Mouse (Mus musculus) embryonic fibroblast, embryonic 13.5 days (primary cell): ENCODE data around the gene Gm45521.

Experiments used
- CTCF ChIP-seq: IDR thresholded peaks from 2 replicates; pipeline ENCODE4 v1.5.1; 2011; ENCODE audit warnings: mild to moderate bottlenecking, control low read depth, low read length, moderate library complexity, borderline replicate concordance; ENCODE audit not compliant: insufficient read depth
- POLR2A ChIP-seq: IDR thresholded peaks from 2 replicates; pipeline ENCODE4 v1.6.1; 2011; ENCODE audit warnings: low read depth, mild to moderate bottlenecking, control low read depth, low read length, moderate library complexity

DNA sequence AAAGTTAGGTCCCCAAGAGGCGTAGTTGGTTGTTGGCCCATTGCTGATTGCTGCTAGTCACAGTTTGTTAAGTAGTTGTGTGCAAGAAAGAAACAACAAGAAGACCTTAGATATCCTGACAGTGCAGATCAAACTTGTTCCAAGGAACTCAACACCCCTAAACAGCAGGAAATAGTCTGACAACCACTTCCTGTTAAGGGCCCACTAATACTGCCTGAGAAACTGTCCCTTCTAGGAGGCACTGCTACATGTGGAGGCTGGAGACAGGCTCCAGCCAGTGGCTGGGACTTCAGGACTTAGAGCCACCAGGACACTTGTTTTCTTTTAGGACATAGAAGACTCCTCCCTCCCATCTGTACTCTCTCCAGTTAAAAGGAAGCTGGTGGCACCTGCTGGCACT is 20.4 kb downstream of the Gm45521 start:
- TF ChIP-seq POLR2A (no peak), CTCF (no peak)
